Mouse (Mus musculus): ENCODE data around the gene 2410002F23Rik. TPM values are rescaled to one million over a fixed set of nuclear protein-coding genes. Genes with fewer than 3 reads are reported as not detected.
A peak's percentile ranks its signal among the peaks of the same experiment; 100 is the strongest.

Gene 2410002F23Rik
- total and polyA plus RNA-seq, 2 experiments: 6.1 to 30.1 TPM

DNA sequence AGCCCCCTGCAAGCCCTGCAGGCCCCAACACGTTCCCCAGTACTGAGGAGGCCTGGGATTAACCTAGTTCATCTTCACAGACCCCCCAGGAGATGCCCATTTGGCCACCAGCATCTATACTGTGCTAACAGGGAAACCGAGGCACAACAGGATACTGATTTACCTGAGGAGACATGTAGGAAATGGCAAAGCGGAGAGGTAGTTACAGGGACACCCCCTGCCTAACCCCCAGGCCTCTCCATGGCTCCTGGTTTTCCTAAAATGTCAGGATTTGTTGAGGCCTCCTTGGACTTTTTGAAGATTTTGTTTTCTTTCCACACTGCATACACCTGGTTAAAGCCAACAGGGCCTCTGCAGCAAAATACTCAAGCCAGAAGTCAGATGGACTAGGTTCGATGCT lies 10.8 kb downstream of the 2410002F23Rik start, which contains the start of gene Acp4:
Gene Acp4, minus strand, starts transcription at position 101 of the 400 bp plus-strand sequence.
- Histone ChIP-seq H3K4me1 (ENCODE audit: control insufficient read depth, insufficient read depth, low read length) (no peaks in the 10 kb centered on the region), H3K9ac (ENCODE audit: low read depth, low read length) (no peak within 1 kb of the TSS), H3K4me3 (ENCODE audit: insufficient read depth, low read depth, low read length) (no peak within 1 kb of the TSS), H3K27me3 (ENCODE audit: control insufficient read depth, insufficient read depth, low read length) (no peaks in the 10 kb centered on the region), H3K79me2 (ENCODE audit: control insufficient read depth, insufficient read depth, low read length) (no peaks in the 10 kb centered on the region), H3K36me3 (ENCODE audit: control insufficient read depth, insufficient read depth, low read length) (0 out of 2 replicates have a peak, but pooled peaks cover 1% of the 10 kb centered on the region), H3K27ac (replicated peaks; ENCODE audit: insufficient read depth, low read depth, low read length) (no peak within 1 kb of the TSS)
- 86% methylated on average over 4 of the region's 4 CpGs for WGBS
- DNase-seq (ENCODE audit: extremely low read depth, low read depth, low spot score): no peak
- no peak for TF ChIP-seq POLR2A (IDR thresholded peaks at IDR 0.05; ENCODE audit: extremely low read depth, insufficient read depth, low read length)
- TF ChIP-seq CTCF (IDR thresholded peaks at IDR 0.05; ENCODE audit: low read depth, low read length): no peak

- Histone ChIP-seq H3K4me1 (ENCODE audit: control insufficient read depth, insufficient read depth, low read length) (no peaks in the 10 kb centered on the region), H3K36me3 (ENCODE audit: control insufficient read depth, insufficient read depth, low read length) (no peaks in the 10 kb centered on the region), H3K27me3 (ENCODE audit: control insufficient read depth, insufficient read depth, low read length) (no peaks in the 10 kb centered on the region), H3K79me2 (ENCODE audit: control insufficient read depth, insufficient read depth, low read length) (no peaks in the 10 kb centered on the region), H3K27ac (replicated peaks; ENCODE audit: insufficient read depth, low read depth, low read length) (no peak overlapping the region), H3K9ac (ENCODE audit: low read depth, low read length) (no peak overlapping the region), H3K4me3 (ENCODE audit: insufficient read depth, low read depth, low read length) (no peak overlapping the region)
- TF ChIP-seq POLR2A (IDR thresholded peaks at IDR 0.05; ENCODE audit: extremely low read depth, insufficient read depth, low read length): no peak
- TF ChIP-seq CTCF (IDR thresholded peaks at IDR 0.05; ENCODE audit: low read depth, low read length): no peak
- WGBS: 62% methylated on average over 6 of the region's 6 CpGs
- no peak for DNase-seq (ENCODE audit: extremely low read depth, low read depth, low spot score)
Measured at GRCm38 (mm10) chr7:44260410-44260809, 13.9 kb downstream of the 2410002F23Rik start.

DNA sequence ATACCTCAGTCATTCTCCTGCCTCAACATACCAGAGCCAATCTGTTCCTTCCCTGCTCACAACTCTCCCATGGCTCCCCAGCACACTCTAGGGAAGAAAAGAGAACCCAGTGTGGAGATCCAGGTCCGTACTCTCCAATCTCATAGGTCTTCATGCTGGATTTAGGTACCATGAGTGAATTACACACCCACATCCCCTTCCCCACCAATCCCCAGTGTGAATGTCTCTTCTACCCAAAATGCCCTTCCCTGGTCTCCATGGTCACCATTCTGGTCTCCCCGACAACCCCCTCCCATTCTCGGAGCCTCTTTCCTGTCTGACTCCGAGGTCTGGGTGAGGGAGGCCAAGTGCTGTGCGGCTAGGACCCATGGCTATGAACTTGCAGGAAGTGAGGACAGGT lies 14.6 kb downstream of the 2410002F23Rik start, which contains the start of gene Gm15517:
Gene Gm15517, plus strand, starts transcription at position 301 of the 400 bp plus-strand sequence.
- no peak within 1 kb of the TSS for H3K27ac ChIP-seq (replicated peaks; ENCODE audit: insufficient read depth, low read depth, low read length)
- no peak for TF ChIP-seq POLR2A (IDR thresholded peaks at IDR 0.05; ENCODE audit: extremely low read depth, insufficient read depth, low read length)
- TF ChIP-seq CTCF (IDR thresholded peaks at IDR 0.05; ENCODE audit: low read depth, low read length): no peak
- no peak for DNase-seq (ENCODE audit: extremely low read depth, low read depth, low spot score)
- no peaks in the 10 kb centered on the region for H3K79me2 ChIP-seq (ENCODE audit: control insufficient read depth, insufficient read depth, low read length)
- H3K4me1 ChIP-seq (ENCODE audit: control insufficient read depth, insufficient read depth, low read length): no peaks in the 10 kb centered on the region
- 77% methylated on average over 5 of the region's 5 CpGs for WGBS
- no peaks in the 10 kb centered on the region for H3K36me3 ChIP-seq (ENCODE audit: control insufficient read depth, insufficient read depth, low read length)
- no peaks in the 10 kb centered on the region for H3K27me3 ChIP-seq (ENCODE audit: control insufficient read depth, insufficient read depth, low read length)
- no peak within 1 kb of the TSS for H3K4me3 ChIP-seq (ENCODE audit: insufficient read depth, low read depth, low read length)
- H3K9ac ChIP-seq (ENCODE audit: low read depth, low read length): no peak within 1 kb of the TSS

DNA sequence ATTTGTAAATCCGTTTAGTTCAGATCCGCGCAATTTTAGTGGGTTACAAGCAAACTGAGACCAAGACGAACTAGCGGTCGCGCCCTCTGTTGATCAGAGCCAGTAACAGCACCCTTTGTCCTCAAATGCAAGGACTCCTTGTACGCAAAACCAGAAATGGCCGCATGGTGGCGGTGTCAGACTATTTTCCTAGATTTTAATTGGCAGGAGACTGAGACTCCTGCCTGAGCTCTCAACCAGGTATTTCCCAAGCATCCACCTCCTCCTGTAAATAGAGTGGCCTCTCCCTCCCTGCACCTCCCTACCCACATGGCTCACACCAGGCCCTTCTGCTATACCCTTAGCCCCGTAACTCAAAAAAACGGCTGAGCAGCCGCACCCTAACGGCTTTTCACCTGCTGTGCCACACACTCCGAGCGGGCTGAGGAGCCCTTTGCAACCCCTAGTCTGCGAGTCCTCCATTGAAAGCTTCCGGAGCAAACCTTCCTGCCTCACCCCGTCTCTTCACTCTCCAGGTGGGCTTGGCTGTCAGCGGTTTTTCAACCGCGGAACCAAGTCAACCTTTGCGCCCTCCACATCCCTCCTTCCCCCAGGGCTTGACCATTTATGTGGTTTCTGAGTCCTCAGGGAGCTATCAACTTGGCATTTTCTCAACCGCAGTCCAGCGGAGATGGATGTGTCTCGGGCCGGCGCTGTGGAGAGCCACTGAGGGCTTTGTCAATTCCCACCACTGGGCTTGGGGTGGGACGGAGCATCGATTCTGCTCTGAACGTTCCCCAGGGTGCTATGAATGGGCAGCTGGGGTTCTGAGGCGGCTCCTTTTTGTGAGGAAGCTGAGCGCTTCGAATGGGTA lies 16.5 kb downstream of the 2410002F23Rik start:
- TF ChIP-seq POLR2A (IDR thresholded peaks at IDR 0.05; ENCODE audit: extremely low read depth, insufficient read depth, low read length) (no peak), CTCF (IDR thresholded peaks at IDR 0.05; ENCODE audit: low read depth, low read length) (peak; percentile 91)
- H3K4me3 ChIP-seq (ENCODE audit: insufficient read depth, low read depth, low read length): no peak overlapping the region
- no peaks in the 10 kb centered on the region for H3K79me2 ChIP-seq (ENCODE audit: control insufficient read depth, insufficient read depth, low read length)
- no peak overlapping the region for H3K9ac ChIP-seq (ENCODE audit: low read depth, low read length)
- H3K36me3 ChIP-seq (ENCODE audit: control insufficient read depth, insufficient read depth, low read length): no peaks in the 10 kb centered on the region
- DNase-seq (ENCODE audit: extremely low read depth, low read depth, low spot score): peak; percentile 77
- no peaks in the 10 kb centered on the region for H3K27me3 ChIP-seq (ENCODE audit: control insufficient read depth, insufficient read depth, low read length)
- H3K27ac ChIP-seq (replicated peaks; ENCODE audit: insufficient read depth, low read depth, low read length): no peak overlapping the region
- no peaks in the 10 kb centered on the region for H3K4me1 ChIP-seq (ENCODE audit: control insufficient read depth, insufficient read depth, low read length)
- WGBS: 8% methylated on average over 34 of the region's 34 CpGs

DNA sequence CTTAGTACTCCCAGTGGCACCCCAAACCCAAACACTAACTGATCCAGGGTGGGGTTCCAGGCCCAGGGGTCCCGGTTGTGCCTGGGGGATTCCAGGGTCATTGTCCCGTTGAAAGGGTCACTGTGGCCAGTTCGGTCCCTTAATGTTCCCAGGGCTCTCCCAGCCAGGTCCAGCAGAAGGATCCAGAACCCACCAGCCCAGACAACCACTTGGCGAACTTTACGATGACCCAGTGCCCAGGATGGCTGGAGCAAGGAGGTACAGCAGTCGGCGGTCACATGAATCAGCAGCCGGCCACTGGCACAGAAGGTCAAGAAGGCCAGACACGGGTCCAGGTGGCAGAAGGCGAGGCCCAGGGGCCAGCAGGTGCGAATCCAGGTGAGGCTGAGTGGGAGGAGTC lies 21.6 kb downstream of the 2410002F23Rik start:
- no peaks in the 10 kb centered on the region for H3K36me3 ChIP-seq (ENCODE audit: control insufficient read depth, insufficient read depth, low read length)
- 82% methylated on average over 11 of the region's 11 CpGs for WGBS
- H3K9ac ChIP-seq (ENCODE audit: low read depth, low read length): no peak overlapping the region
- no peak overlapping the region for H3K27ac ChIP-seq (replicated peaks; ENCODE audit: insufficient read depth, low read depth, low read length)
- TF ChIP-seq CTCF (IDR thresholded peaks at IDR 0.05; ENCODE audit: low read depth, low read length) (no peak), POLR2A (IDR thresholded peaks at IDR 0.05; ENCODE audit: extremely low read depth, insufficient read depth, low read length) (no peak)
- H3K4me3 ChIP-seq (ENCODE audit: insufficient read depth, low read depth, low read length): no peak overlapping the region
- no peaks in the 10 kb centered on the region for H3K4me1 ChIP-seq (ENCODE audit: control insufficient read depth, insufficient read depth, low read length)
- H3K79me2 ChIP-seq (ENCODE audit: control insufficient read depth, insufficient read depth, low read length): no peaks in the 10 kb centered on the region
- H3K27me3 ChIP-seq (ENCODE audit: control insufficient read depth, insufficient read depth, low read length): no peaks in the 10 kb centered on the region
- DNase-seq (ENCODE audit: extremely low read depth, low read depth, low spot score): no peak

- Histone ChIP-seq H3K36me3 (ENCODE audit: control insufficient read depth, insufficient read depth, low read length) (no peaks in the 10 kb centered on the region), H3K27me3 (ENCODE audit: control insufficient read depth, insufficient read depth, low read length) (no peaks in the 10 kb centered on the region), H3K79me2 (ENCODE audit: control insufficient read depth, insufficient read depth, low read length) (no peaks in the 10 kb centered on the region), H3K9ac (ENCODE audit: low read depth, low read length) (no peak overlapping the region), H3K27ac (replicated peaks; ENCODE audit: insufficient read depth, low read depth, low read length) (no peak overlapping the region), H3K4me3 (ENCODE audit: insufficient read depth, low read depth, low read length) (no peak overlapping the region), H3K4me1 (ENCODE audit: control insufficient read depth, insufficient read depth, low read length) (no peaks in the 10 kb centered on the region)
- WGBS: 88% methylated on average over 2 of the region's 2 CpGs
- DNase-seq (ENCODE audit: extremely low read depth, low read depth, low spot score): no peak
- TF ChIP-seq POLR2A (IDR thresholded peaks at IDR 0.05; ENCODE audit: extremely low read depth, insufficient read depth, low read length) (no peak), CTCF (IDR thresholded peaks at IDR 0.05; ENCODE audit: low read depth, low read length) (no peak)
Measured at GRCm38 (mm10) chr7:44269397-44269796, 22.9 kb downstream of the 2410002F23Rik start.

Data from liver, adult 2 months (tissue).